Mouse (Mus musculus) embryonic facial prominence, embryonic 14.5 days (tissue): Measurements from ENCODE around the gene Apln. TPM values are rescaled to one million over a fixed set of nuclear protein-coding genes. Genes with fewer than 3 reads are reported as not detected.
A peak's percentile ranks its signal among the peaks of the same experiment; 100 is the strongest.

ENCODE experiments used
- ATAC-seq: fragments of 200-750 bp; cut with Nextera tagmentation; 2 replicates; pipeline ENCODE4 v1.8.0; 2017; ENCODE audit warnings: low read depth, moderate number of reproducible peaks, moderate TSS enrichment
- DNase-seq: peaks from one replicate; pipeline ENCODE4 v3.0.0-alpha.2; 2015; ENCODE audit warnings: low spot score
- H3K27ac ChIP-seq: fragments of 300-500 bp; sonication (generic); replicated peaks from 2 replicates; pipeline ENCODE4 v1.5.1; 2014; ENCODE audit warnings: low read depth, mild to moderate bottlenecking, low read length, moderate library complexity
- H3K27me3 ChIP-seq: fragments of 300-500 bp; sonication (generic); replicated peaks from 2 replicates; pipeline ENCODE4 v1.6.1; 2014; ENCODE audit warnings: low read length; ENCODE audit not compliant: control insufficient read depth, insufficient read depth
- H3K36me3 ChIP-seq: fragments of 300-500 bp; sonication (generic); 2 replicates; pipeline ENCODE4 v1.6.1; 2014; ENCODE audit warnings: low read length, mixed read lengths; ENCODE audit not compliant: control insufficient read depth, insufficient read depth
- H3K4me1 ChIP-seq: fragments of 300-500 bp; sonication (generic); 2 replicates; pipeline ENCODE4 v1.6.1; 2014; ENCODE audit warnings: antibody characterized with exemption, low read length; ENCODE audit not compliant: control insufficient read depth, insufficient read depth
- H3K4me2 ChIP-seq: fragments of 300-500 bp; sonication (generic); 2 replicates; pipeline ENCODE4 v1.6.1; 2014; ENCODE audit warnings: low read depth, mild to moderate bottlenecking, low read length, moderate library complexity, mixed read lengths
- H3K4me3 ChIP-seq: fragments of 300-500 bp; sonication (generic); 2 replicates; pipeline ENCODE4 v1.5.1; 2014; ENCODE audit warnings: low read depth, mild to moderate bottlenecking, low read length
- H3K9ac ChIP-seq: fragments of 300-500 bp; sonication (generic); 2 replicates; pipeline ENCODE4 v1.6.1; 2014; ENCODE audit warnings: low read depth, mild to moderate bottlenecking, low read length, moderate library complexity, mixed read lengths
- H3K9me3 ChIP-seq: fragments of 300-500 bp; sonication (generic); 2 replicates; pipeline ENCODE4 v1.6.1; 2016; ENCODE audit warnings: low read length; ENCODE audit not compliant: control insufficient read depth
- WGBS: fragments of 180-500 bp; shearing (Covaris S2); extraction: QIAGEN DNeasy Blood & Tissue Kit; methylation state at CpG from one replicate; pipeline ENCODE4 v1.1.7; 2014; 5-methylcytosine and 5-hydroxymethylcytosine counted together
- polyA plus RNA-seq: library from polyadenylated mRNA; unstranded; fragments of >200 nt; fragmentation: Nextera tagmentation; extraction: Ambion mirVana; gene quantifications from 2 replicates; pipeline ENCODE4 v1.2.1, GENCODE M21; 2014

Apln gene
- polyA plus RNA-seq, 1 experiment from 2014 or later, result 10.6 TPM

GRCm38 (mm10) chrX:48062481-48062880, 27.8 kb upstream of the Apln start:
- WGBS, result 77% methylated on average over 4 of the region's 4 CpGs

GRCm38 (mm10) chrX:48054186-48055015, 19.7 kb upstream of the Apln start:
- Histone ChIP-seq H3K27me3 (no peaks in the 10 kb centered on the region), H3K9me3 (no peaks in the 10 kb centered on the region), H3K27ac (no peak overlapping the region), H3K36me3 (no peaks in the 10 kb centered on the region), H3K4me3 (peak overlapping the region; percentile 28), H3K4me1 (no peaks in the 10 kb centered on the region), H3K9ac (peak overlapping the region; percentile 53), H3K4me2 (peak overlapping the region; percentile 55)
- WGBS, result 32% methylated on average over 31 of the region's 31 CpGs
- ATAC-seq, result peak; percentile 76
- DNase-seq, result peak; percentile 49

More at GRCm38 (mm10) chrX:48062481-48062880, 27.8 kb upstream of the Apln start:
- Histone ChIP-seq H3K9me3 (no peaks in the 10 kb centered on the region), H3K4me1 (no peaks in the 10 kb centered on the region), H3K27me3 (no peaks in the 10 kb centered on the region), H3K27ac (no peak overlapping the region), H3K4me2 (no peak overlapping the region), H3K9ac (no peak overlapping the region), H3K4me3 (no peak overlapping the region), H3K36me3 (no peaks in the 10 kb centered on the region)
- no peak for ATAC-seq
- no peak for DNase-seq

- Histone ChIP-seq H3K4me2 (peak overlapping the region; percentile 55), H3K4me1 (no peaks in the 10 kb centered on the region), H3K9me3 (no peaks in the 10 kb centered on the region), H3K27ac (no peak overlapping the region), H3K9ac (peak overlapping the region; percentile 53; the same call in 1 of the 2 replicates), H3K4me3 (peak overlapping the region; percentile 28; the same call in 1 of the 2 replicates), H3K36me3 (no peaks in the 10 kb centered on the region), H3K27me3 (no peaks in the 10 kb centered on the region)
- 41% methylated on average over 3 of the region's 3 CpGs for WGBS
- ATAC-seq, result no peak
- no peak for DNase-seq
Observed at GRCm38 (mm10) chrX:48053743-48054142, 19.1 kb upstream of the Apln start.

GRCm38 (mm10) chrX:48046315-48046714, 11.7 kb upstream of the Apln start:
- no peak overlapping the region for H3K27ac ChIP-seq
- H3K4me1 ChIP-seq, result no peaks in the 10 kb centered on the region
- no peak for ATAC-seq
- H3K9me3 ChIP-seq, result no peaks in the 10 kb centered on the region
- peaks cover 3% of the 10 kb centered on the region; the same call in 1 of the 2 replicates for H3K27me3 ChIP-seq
- no peak overlapping the region for H3K4me2 ChIP-seq
- DNase-seq, result no peak
- WGBS, result 80% methylated on average over 2 of the region's 2 CpGs
- no peak overlapping the region for H3K9ac ChIP-seq
- no peaks in the 10 kb centered on the region for H3K36me3 ChIP-seq
- no peak overlapping the region for H3K4me3 ChIP-seq

- no peak for ATAC-seq
- WGBS, result 92% methylated on average over 1 of the region's 1 CpGs
- no peak for DNase-seq
Observed at GRCm38 (mm10) chrX:48044261-48044660, 9.6 kb upstream of the Apln start.

GRCm38 (mm10) chrX:48042748-48043147, 8.1 kb upstream of the Apln start:
- peaks cover 3% of the 10 kb centered on the region; the same call in 1 of the 2 replicates for H3K27me3 ChIP-seq
- H3K4me1 ChIP-seq, result no peaks in the 10 kb centered on the region
- H3K4me3 ChIP-seq, result no peak overlapping the region
- no peaks in the 10 kb centered on the region for H3K36me3 ChIP-seq
- DNase-seq, result no peak
- H3K9ac ChIP-seq, result no peak overlapping the region
- no peak overlapping the region for H3K4me2 ChIP-seq
- H3K9me3 ChIP-seq, result no peaks in the 10 kb centered on the region
- no peak overlapping the region for H3K27ac ChIP-seq
- WGBS, result 69% methylated on average over 4 of the region's 4 CpGs
- ATAC-seq, result no peak

More at GRCm38 (mm10) chrX:48044261-48044660, 9.6 kb upstream of the Apln start:
- peaks cover 3% of the 10 kb centered on the region; the same call in 1 of the 2 replicates for H3K27me3 ChIP-seq
- H3K4me3 ChIP-seq, result no peak overlapping the region
- H3K9me3 ChIP-seq, result no peaks in the 10 kb centered on the region
- H3K36me3 ChIP-seq, result no peaks in the 10 kb centered on the region
- H3K4me2 ChIP-seq, result no peak overlapping the region
- H3K4me1 ChIP-seq, result no peaks in the 10 kb centered on the region
- no peak overlapping the region for H3K9ac ChIP-seq
- no peak overlapping the region for H3K27ac ChIP-seq

GRCm38 (mm10) chrX:48040379-48040778, 5.7 kb upstream of the Apln start:
- 67% methylated on average over 3 of the region's 3 CpGs for WGBS
- H3K4me3 ChIP-seq, result no peak overlapping the region
- H3K36me3 ChIP-seq, result no peaks in the 10 kb centered on the region
- DNase-seq, result no peak
- no peak overlapping the region for H3K27ac ChIP-seq
- H3K9me3 ChIP-seq, result no peaks in the 10 kb centered on the region
- no peak overlapping the region for H3K9ac ChIP-seq
- no peak for ATAC-seq
- no peaks in the 10 kb centered on the region for H3K4me1 ChIP-seq
- no peaks in the 10 kb centered on the region for H3K27me3 ChIP-seq
- H3K4me2 ChIP-seq, result no peak overlapping the region

GRCm38 (mm10) chrX:48033766-48034143, 898 bp downstream of the Apln start:
- no peaks in the 10 kb centered on the region for H3K36me3 ChIP-seq
- DNase-seq (peak; percentile 10), ATAC-seq (no peak)
- H3K27ac ChIP-seq, result no peak overlapping the region
- peak overlapping the region; percentile 40; the same call in 1 of the 2 replicates for H3K9ac ChIP-seq
- no peaks in the 10 kb centered on the region for H3K4me1 ChIP-seq
- peaks cover 6% of the 10 kb centered on the region for H3K27me3 ChIP-seq
- H3K4me2 ChIP-seq, result peak overlapping the region; percentile 68
- 41% methylated on average over 7 of the region's 11 CpGs for WGBS
- peak overlapping the region; percentile 49 for H3K4me3 ChIP-seq
- H3K9me3 ChIP-seq, result no peaks in the 10 kb centered on the region

- no peaks in the 10 kb centered on the region for H3K4me1 ChIP-seq
- ATAC-seq, result no peak
- peak overlapping the region; percentile 68 for H3K4me2 ChIP-seq
- H3K27ac ChIP-seq, result no peak overlapping the region
- H3K27me3 ChIP-seq, result peaks cover 6% of the 10 kb centered on the region
- H3K9ac ChIP-seq, result no peak overlapping the region
- no peaks in the 10 kb centered on the region for H3K36me3 ChIP-seq
- H3K9me3 ChIP-seq, result no peaks in the 10 kb centered on the region
- DNase-seq, result peak; percentile 10
- 58% methylated on average over 3 of the region's 3 CpGs for WGBS
- H3K4me3 ChIP-seq, result peak overlapping the region; percentile 49
Observed at GRCm38 (mm10) chrX:48033024-48033423, 1.6 kb downstream of the Apln start.
